Mouse (Mus musculus) liver, embryonic 12.5 days (tissue): ENCODE results near the gene Gm340. TPM values are rescaled to one million over a fixed set of nuclear protein-coding genes. Genes with fewer than 3 reads are reported as not detected.

Experiments
- ATAC-seq: fragments of 200-750 bp; cut with Nextera tagmentation; 2 replicates; pipeline ENCODE4 v1.8.0; 2017; ENCODE audit warnings: moderate number of reproducible peaks, mild to moderate bottlenecking, moderate library complexity
- H3K27ac ChIP-seq: fragments of 300-500 bp; sonication (generic); 2 replicates; pipeline ENCODE4 v1.5.1; 2016; ENCODE audit warnings: mild to moderate bottlenecking
- H3K27me3 ChIP-seq: fragments of 300-500 bp; sonication (generic); replicated peaks from 2 replicates; pipeline ENCODE4 v1.6.1; 2016; ENCODE audit warnings: mild to moderate bottlenecking, moderate library complexity
- H3K36me3 ChIP-seq: fragments of 300-500 bp; sonication (generic); 2 replicates; pipeline ENCODE4 v1.6.1; 2016; ENCODE audit warnings: mild to moderate bottlenecking, moderate library complexity
- H3K4me1 ChIP-seq: fragments of 300-500 bp; sonication (generic); 2 replicates; pipeline ENCODE4 v1.6.1; 2016
- H3K4me2 ChIP-seq: fragments of 300-500 bp; sonication (generic); 2 replicates; pipeline ENCODE4 v1.6.1; 2016; ENCODE audit warnings: mild to moderate bottlenecking, moderate library complexity
- H3K4me3 ChIP-seq: fragments of 300-500 bp; sonication (generic); 2 replicates; pipeline ENCODE4 v1.5.1; 2016; ENCODE audit warnings: mild to moderate bottlenecking, moderate library complexity
- H3K9ac ChIP-seq: fragments of 300-500 bp; sonication (generic); 2 replicates; pipeline ENCODE4 v1.6.1; 2016; ENCODE audit warnings: mild to moderate bottlenecking, moderate library complexity
- H3K9me3 ChIP-seq: fragments of 300-500 bp; sonication (generic); replicated peaks from 2 replicates; pipeline ENCODE4 v1.6.1; 2016; ENCODE audit warnings: mild to moderate bottlenecking, moderate library complexity
- WGBS: fragments of 180-500 bp; shearing (Covaris S2); methylation state at CpG from one replicate; pipeline ENCODE4 v1.1.7; 2016; ENCODE audit not compliant: insufficient replicate concordance; 5-methylcytosine and 5-hydroxymethylcytosine counted together
- microRNA-seq: library from miRNA; unstranded; fragments of <30 nt; microRNA quantifications from one replicate; pipeline ENCODE4, GENCODE M21; 2017
- polyA plus RNA-seq: library from polyadenylated mRNA; unstranded; fragments of >200 nt; fragmentation: Nextera tagmentation; extraction: Ambion mirVana; gene quantifications from 2 replicates; pipeline ENCODE4 v1.2.1, GENCODE M21; 2016

Gm340 gene
- polyA plus RNA-seq, 1 experiment from 2014 or later, result 2.2 TPM

DNA sequence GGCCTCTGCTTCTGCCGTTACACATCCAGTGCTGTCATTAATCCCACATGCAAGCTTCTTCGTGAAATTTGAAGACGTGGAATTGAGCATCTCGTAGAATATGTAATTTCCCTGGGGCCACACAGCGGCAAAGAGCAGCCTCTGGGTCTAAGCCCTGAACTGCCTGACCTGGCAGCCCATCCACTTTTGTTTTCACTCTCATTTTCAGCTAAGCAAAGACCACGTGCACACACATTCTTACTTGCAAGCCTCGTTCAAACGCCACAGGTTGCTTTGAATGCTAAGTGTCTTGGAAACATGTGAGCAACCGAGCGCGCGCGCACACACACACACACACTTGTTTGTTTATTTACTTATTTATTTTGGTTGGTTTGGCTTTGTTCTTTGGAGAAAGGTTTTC lies 34.9 kb downstream of the Gm340 start:
- no peak overlapping the region for H3K4me2 ChIP-seq
- WGBS, result 74% methylated on average over 13 of the region's 13 CpGs
- H3K36me3 ChIP-seq, result no peaks in the 10 kb centered on the region
- H3K4me3 ChIP-seq, result no peak overlapping the region
- no peak overlapping the region for H3K9ac ChIP-seq
- no peaks in the 10 kb centered on the region for H3K9me3 ChIP-seq
- no peak for ATAC-seq
- H3K27me3 ChIP-seq, result peaks cover 21% of the 10 kb centered on the region
- H3K4me1 ChIP-seq, result no peaks in the 10 kb centered on the region
- no peak overlapping the region for H3K27ac ChIP-seq

DNA sequence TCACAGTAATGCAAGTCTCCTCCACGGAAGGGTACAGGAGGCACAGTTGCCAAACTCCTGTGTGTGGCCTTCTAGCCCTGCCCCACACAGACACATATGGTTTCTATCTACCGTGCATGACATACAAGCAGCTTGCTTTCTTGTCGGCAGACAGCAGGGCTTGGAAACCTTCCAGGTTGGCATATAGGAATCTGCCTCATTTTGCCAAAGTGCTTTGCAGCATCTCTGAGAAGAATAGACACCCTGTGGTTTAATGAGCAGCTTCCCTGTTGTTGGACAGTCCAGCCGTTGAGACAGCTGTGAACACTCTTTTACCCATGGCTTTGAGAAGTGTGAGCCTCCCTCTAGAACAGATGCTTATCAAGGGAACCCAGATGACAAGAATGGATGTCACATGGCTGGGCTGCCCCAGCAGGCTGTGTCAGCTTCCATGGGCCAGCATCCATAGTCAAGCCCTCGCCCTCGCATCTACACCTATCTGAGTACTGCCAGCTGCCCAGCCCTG lies 36.0 kb downstream of the Gm340 start:
- Histone ChIP-seq H3K4me2 (no peak overlapping the region), H3K27me3 (peaks cover 21% of the 10 kb centered on the region), H3K9me3 (no peaks in the 10 kb centered on the region), H3K9ac (no peak overlapping the region), H3K4me1 (no peaks in the 10 kb centered on the region), H3K36me3 (no peaks in the 10 kb centered on the region), H3K4me3 (no peak overlapping the region), H3K27ac (no peak overlapping the region)
- no peak for ATAC-seq
- WGBS, result 52% methylated on average over 6 of the region's 6 CpGs

DNA sequence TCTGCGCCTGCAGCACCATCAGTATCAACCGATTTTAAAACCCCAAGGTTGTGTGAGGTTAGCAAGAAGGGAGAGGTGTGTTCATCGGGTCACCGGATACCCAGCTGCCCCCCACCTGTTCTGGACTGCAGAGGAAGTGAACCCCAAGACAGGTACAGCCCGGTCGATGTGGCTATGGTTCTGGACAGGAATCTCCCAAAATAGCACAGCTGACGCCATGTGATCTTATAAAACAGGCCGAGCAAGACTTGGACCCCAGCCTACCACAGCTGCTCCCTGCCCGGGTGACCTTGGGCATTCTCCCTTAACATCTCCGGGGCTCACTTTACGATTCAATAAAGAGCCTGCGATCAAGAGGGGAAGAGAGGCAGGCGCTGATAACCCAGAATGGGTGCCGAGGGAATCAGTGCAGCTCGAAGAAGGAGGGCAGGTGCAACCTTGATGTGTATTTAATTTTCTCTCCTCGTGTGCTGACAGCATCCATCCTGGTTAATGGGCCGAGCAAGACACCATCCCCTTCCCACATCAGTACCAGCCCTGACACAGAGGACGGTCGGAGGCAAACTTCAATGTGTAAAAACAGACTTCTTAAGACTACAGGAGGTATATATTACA lies 36.7 kb downstream of the Gm340 start:
- WGBS, result 68% methylated on average over 19 of the region's 19 CpGs
- Histone ChIP-seq H3K27me3 (peaks cover 21% of the 10 kb centered on the region), H3K9ac (no peak overlapping the region), H3K4me2 (no peak overlapping the region), H3K4me3 (no peak overlapping the region), H3K27ac (no peak overlapping the region), H3K36me3 (no peaks in the 10 kb centered on the region), H3K9me3 (no peaks in the 10 kb centered on the region), H3K4me1 (no peaks in the 10 kb centered on the region)
- no peak for ATAC-seq

DNA sequence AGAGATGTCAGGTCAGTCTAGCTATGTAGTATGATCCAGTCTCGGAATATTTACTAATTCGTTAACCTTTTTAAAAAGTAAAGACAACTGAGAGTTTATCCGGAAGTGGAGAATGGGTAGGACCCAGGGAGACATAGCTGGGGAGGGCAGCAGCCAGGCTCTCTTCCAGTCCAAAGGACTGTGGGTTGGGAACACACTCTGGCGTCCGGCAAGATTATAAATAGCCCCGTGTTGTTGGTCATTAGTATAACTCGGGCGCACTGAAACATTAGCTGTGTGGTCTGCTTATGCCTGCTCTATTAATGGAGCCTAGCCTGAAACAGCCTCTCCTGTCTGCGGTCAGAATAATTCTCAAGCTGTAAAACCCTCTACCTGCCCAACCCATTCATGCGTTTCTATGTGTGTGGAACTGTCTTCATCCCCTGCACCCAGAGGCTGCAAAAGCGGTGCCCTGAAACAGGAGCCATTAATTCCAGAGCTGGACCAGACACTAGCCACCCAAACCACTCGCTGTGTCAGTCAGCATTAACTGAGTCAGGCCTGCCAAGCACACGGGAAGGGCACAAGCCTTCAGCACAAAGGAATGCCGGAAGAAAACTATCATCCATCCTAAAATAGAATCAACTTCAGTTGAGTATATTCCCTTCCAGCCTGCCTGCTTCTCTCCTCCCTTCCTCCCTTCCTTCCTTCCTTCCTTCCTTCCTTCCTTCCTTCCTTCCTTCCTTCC lies 38.4 kb downstream of the Gm340 start:
- H3K27ac ChIP-seq, result no peak overlapping the region
- H3K36me3 ChIP-seq, result no peaks in the 10 kb centered on the region
- 77% methylated on average over 14 of the region's 14 CpGs for WGBS
- no peaks in the 10 kb centered on the region for H3K4me1 ChIP-seq
- H3K27me3 ChIP-seq, result peaks cover 9% of the 10 kb centered on the region; the same call in 1 of the 2 replicates
- H3K4me3 ChIP-seq, result no peak overlapping the region
- ATAC-seq, result no peak
- no peak overlapping the region for H3K9ac ChIP-seq
- H3K9me3 ChIP-seq, result no peaks in the 10 kb centered on the region
- H3K4me2 ChIP-seq, result no peak overlapping the region

DNA sequence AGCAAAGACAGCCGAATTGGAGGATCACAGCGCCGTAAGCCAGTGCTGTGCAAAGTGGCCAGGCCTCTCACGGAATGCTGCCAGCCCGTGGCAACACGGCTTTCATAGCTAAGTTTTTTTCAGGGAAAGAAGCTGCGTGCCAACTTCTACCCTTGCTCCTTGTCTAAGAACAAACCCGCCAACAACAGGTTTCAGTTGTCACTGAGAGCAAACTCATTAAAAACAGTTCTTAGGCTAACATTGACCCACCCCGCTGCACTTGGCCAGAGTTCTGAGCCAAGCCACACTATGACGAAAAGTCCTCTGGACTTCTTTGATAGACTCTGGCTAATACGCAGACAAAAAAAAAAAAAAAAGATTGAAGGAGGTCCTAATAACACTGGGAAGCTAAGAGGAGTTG lies 46.8 kb downstream of the Gm340 start:
- H3K36me3 ChIP-seq, result no peaks in the 10 kb centered on the region
- H3K4me1 ChIP-seq, result no peaks in the 10 kb centered on the region
- 76% methylated on average over 11 of the region's 11 CpGs for WGBS
- H3K9ac ChIP-seq, result no peak overlapping the region
- no peaks in the 10 kb centered on the region for H3K9me3 ChIP-seq
- no peak for ATAC-seq
- H3K27me3 ChIP-seq, result no peaks in the 10 kb centered on the region
- no peak overlapping the region for H3K4me3 ChIP-seq
- H3K4me2 ChIP-seq, result no peak overlapping the region
- no peak overlapping the region for H3K27ac ChIP-seq

DNA sequence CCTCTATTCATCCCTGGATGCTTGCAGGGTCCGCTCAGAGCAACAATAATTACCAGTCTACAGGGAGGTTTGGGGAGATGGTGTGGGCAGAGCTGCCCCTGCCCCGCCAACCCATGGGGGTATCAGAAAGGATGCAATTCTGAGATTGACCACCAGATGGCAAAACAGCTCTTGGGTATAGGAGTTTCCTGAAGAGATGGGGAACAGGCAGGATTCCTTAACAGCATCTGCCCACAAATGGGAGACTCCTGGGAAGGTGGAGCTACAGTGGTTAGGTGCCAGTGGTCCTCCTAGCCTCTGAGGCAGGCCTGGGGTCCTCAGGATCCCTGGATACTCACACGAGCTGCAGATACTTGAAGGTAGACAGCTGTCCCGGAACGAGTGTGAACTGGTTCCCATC lies 47.4 kb downstream of the Gm340 start:
- H3K9ac ChIP-seq, result no peak overlapping the region
- no peak overlapping the region for H3K4me3 ChIP-seq
- no peaks in the 10 kb centered on the region for H3K4me1 ChIP-seq
- H3K4me2 ChIP-seq, result no peak overlapping the region
- no peak overlapping the region for H3K27ac ChIP-seq
- no peak for ATAC-seq
- no peaks in the 10 kb centered on the region; the same call in 1 of the 2 replicates for H3K27me3 ChIP-seq
- WGBS, result 38% methylated on average over 5 of the region's 5 CpGs
- H3K36me3 ChIP-seq, result no peaks in the 10 kb centered on the region
- no peaks in the 10 kb centered on the region for H3K9me3 ChIP-seq

DNA sequence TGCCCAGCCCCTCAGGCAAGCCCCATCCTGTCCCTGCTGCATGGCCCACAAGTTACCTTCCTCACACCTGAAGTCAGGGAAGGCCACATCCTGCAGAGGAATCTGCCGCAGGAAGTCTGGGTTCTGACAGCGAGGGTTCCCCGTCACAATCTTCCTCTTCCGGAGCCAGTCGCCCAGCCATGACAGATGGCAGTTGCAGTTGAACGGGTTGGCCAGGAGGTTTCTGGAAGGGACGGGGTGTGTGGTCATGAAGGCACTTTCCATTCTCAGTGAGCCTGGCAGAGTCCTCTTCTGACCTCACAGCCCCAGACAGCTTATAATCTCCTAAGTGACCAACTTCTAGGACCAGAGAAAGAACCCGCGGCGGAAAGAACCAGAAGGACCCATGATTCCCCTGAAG lies 51.9 kb downstream of the Gm340 start:
- H3K27me3 ChIP-seq, result peaks cover 11% of the 10 kb centered on the region; the same call in 1 of the 2 replicates
- no peak overlapping the region for H3K27ac ChIP-seq
- no peak overlapping the region for H3K9ac ChIP-seq
- no peak overlapping the region for H3K4me3 ChIP-seq
- ATAC-seq, result no peak
- H3K4me2 ChIP-seq, result no peak overlapping the region
- H3K9me3 ChIP-seq, result no peaks in the 10 kb centered on the region
- no peaks in the 10 kb centered on the region for H3K36me3 ChIP-seq
- 51% methylated on average over 10 of the region's 10 CpGs for WGBS
- H3K4me1 ChIP-seq, result no peaks in the 10 kb centered on the region

DNA sequence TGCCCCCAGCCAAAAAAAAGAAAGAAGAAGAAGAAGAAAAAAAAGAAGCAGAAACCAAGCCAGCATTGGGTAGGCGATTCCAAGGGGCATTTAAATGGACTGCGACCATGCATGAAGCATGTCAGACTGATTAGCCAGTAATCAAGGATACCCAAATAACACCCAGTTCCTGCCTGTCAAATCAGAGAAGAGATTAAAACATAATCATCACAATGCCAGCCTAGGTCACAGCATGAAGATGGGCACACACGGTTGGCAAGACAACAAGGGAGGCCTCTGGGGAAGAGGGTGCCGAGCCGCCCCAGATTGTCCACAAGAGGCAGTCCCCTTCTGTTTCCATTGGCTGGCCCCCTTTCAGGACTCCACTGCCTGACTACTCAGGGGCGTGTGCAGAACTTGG lies 52.8 kb downstream of the Gm340 start:
- peaks cover 11% of the 10 kb centered on the region for H3K27me3 ChIP-seq
- WGBS, result 64% methylated on average over 6 of the region's 6 CpGs
- no peak overlapping the region for H3K4me3 ChIP-seq
- no peak for ATAC-seq
- H3K27ac ChIP-seq, result no peak overlapping the region
- H3K4me1 ChIP-seq, result no peaks in the 10 kb centered on the region
- no peaks in the 10 kb centered on the region for H3K36me3 ChIP-seq
- no peak overlapping the region for H3K4me2 ChIP-seq
- H3K9me3 ChIP-seq, result no peaks in the 10 kb centered on the region
- H3K9ac ChIP-seq, result no peak overlapping the region

Small RNA genes lying within 50 kb of the gene (microRNA-seq; reads per million reads assigned to microRNA genes)
- gene Mir8091, result not detected

Other genes with a start within 250 kb of the Gm340 start
- 5.5 and 6.0 TPM in 2 replicates for gene Pik3ap1, start 197.3 kb upstream of the Gm340 start, polyA plus RNA-seq
- 7.9 and 9.3 TPM in 2 replicates for gene Lcor, start 99.7 kb upstream of the Gm340 start, polyA plus RNA-seq
- gene Slit1, start 161.3 kb downstream of the Gm340 start, polyA plus RNA-seq, result 0.07 and 0.10 TPM in 2 replicates
- 37.6 and 40.7 TPM in 2 replicates for gene Arhgap19, start 219.7 kb downstream of the Gm340 start, polyA plus RNA-seq
- gene Frat1, start 247.6 kb downstream of the Gm340 start, polyA plus RNA-seq, result 16.5 and 17.2 TPM in 2 replicates